Mouse (Mus musculus) MEL (cell line): ENCODE measurements at regions not wholly inside any gene's neighbourhood (a gene's known extent, or its start where the extent isn't known, plus 50 kb on each side); places are given as distances from the start of the nearest gene placed in this dataset.

Experiments
- DNase-seq: peaks from one replicate; pipeline ENCODE4 v3.0.0; 2011; ENCODE audit warnings: low read depth, low spot score
- H3K27ac ChIP-seq: 2 replicates; pipeline ENCODE4 v1.5.1; 2012; ENCODE audit warnings: low read depth, mild to moderate bottlenecking, control low read depth, low read length, moderate library complexity; ENCODE audit not compliant: control insufficient read depth
- H3K27me3 ChIP-seq, 2 experiments: fragments of 150-350 bp in 1 of 2; sonication (generic) in 1 of 2; 2 replicates each; pipeline ENCODE4 v1.6.1; 2012; ENCODE audit warnings: low read length in 2 of 2, mild to moderate bottlenecking in 2 of 2, improper control_type of control experiment in 1 of 2, moderate library complexity in 1 of 2; ENCODE audit not compliant: insufficient read depth in 2 of 2, control insufficient read depth in 1 of 2
- H3K36me3 ChIP-seq, 2 experiments: 2 replicates each; pipeline ENCODE4 v1.6.1; 2012 to 2014; ENCODE audit warnings: low read length in 2 of 2, improper control_type of control experiment in 1 of 2, inconsistent platforms in 1 of 2, mild to moderate bottlenecking in 1 of 2; ENCODE audit not compliant: insufficient read depth in 2 of 2, control insufficient read depth in 1 of 2
- H3K4me1 ChIP-seq, 2 experiments: fragments of 150-350 bp in 1 of 2; sonication (generic) in 1 of 2; 2 replicates each; pipeline ENCODE4 v1.6.1; 2012; ENCODE audit warnings: low read length in 2 of 2, improper control_type of control experiment in 1 of 2, mild to moderate bottlenecking in 1 of 2; ENCODE audit not compliant: insufficient read depth in 2 of 2, control insufficient read depth in 1 of 2
- H3K4me3 ChIP-seq, 2 experiments: fragments of 150-350 bp in 1 of 2; sonication (generic) in 1 of 2; 2 replicates each; pipeline ENCODE4 v1.5.1; 2012; ENCODE audit warnings: low read depth in 2 of 2, low read length in 2 of 2, mild to moderate bottlenecking in 2 of 2, moderate library complexity in 2 of 2, control low read depth in 1 of 2, improper control_type of control experiment in 1 of 2; ENCODE audit not compliant: control insufficient read depth in 1 of 2, insufficient read depth in 1 of 2
- H3K79me2 ChIP-seq: 2 replicates; pipeline ENCODE4 v1.6.1; 2012; ENCODE audit warnings: mild to moderate bottlenecking, low read length, moderate library complexity; ENCODE audit not compliant: control insufficient read depth, poor library complexity, insufficient read depth
- H3K9ac ChIP-seq: 2 replicates; pipeline ENCODE4 v1.6.1; 2012; ENCODE audit warnings: low read depth, mild to moderate bottlenecking, control low read depth, low read length, moderate library complexity; ENCODE audit not compliant: control insufficient read depth, poor library complexity, severe bottlenecking
- H3K9me3 ChIP-seq: fragments of 150-350 bp; sonication (generic); replicated peaks from 2 replicates; pipeline ENCODE4 v1.6.1; 2012; ENCODE audit warnings: mild to moderate bottlenecking, low read length, improper control_type of control experiment, moderate library complexity; ENCODE audit not compliant: insufficient read depth
- BHLHE40 ChIP-seq: IDR thresholded peaks from 2 replicates; pipeline ENCODE4 v1.6.1; 2012; ENCODE audit warnings: low read depth, mild to moderate bottlenecking, inconsistent platforms, low read length, improper control_type of control experiment, borderline replicate concordance
- CHD1 ChIP-seq: IDR thresholded peaks from 2 replicates; pipeline ENCODE4 v1.6.1; 2012; ENCODE audit warnings: low read depth, mild to moderate bottlenecking, inconsistent platforms, low read length, improper control_type of control experiment
- CHD2 ChIP-seq: IDR thresholded peaks from 2 replicates; pipeline ENCODE4 v1.6.1; 2011; ENCODE audit warnings: low read length, improper control_type of control experiment
- E2F4 ChIP-seq: IDR thresholded peaks from 2 replicates; pipeline ENCODE4 v1.6.1; 2011; ENCODE audit warnings: low read depth, low read length, improper control_type of control experiment, borderline replicate concordance
- ELF1 ChIP-seq: IDR thresholded peaks from 2 replicates; pipeline ENCODE4 v1.6.1; 2014; ENCODE audit warnings: low read depth, mild to moderate bottlenecking, inconsistent platforms, low read length, improper control_type of control experiment, moderate library complexity
- EP300 ChIP-seq, 2 experiments: IDR thresholded peaks; 2 replicates each; pipeline ENCODE4 v1.6.1; 2011; ENCODE audit warnings: improper control_type of control experiment in 2 of 2, low read length in 2 of 2, low read depth in 1 of 2, mild to moderate bottlenecking in 1 of 2
- GABPA ChIP-seq: IDR thresholded peaks from 2 replicates; pipeline ENCODE4 v1.6.1; 2012; ENCODE audit warnings: low read depth, mild to moderate bottlenecking, inconsistent platforms, low read length, improper control_type of control experiment, moderate library complexity
- HCFC1 ChIP-seq: IDR thresholded peaks from 2 replicates; pipeline ENCODE4 v1.6.1; 2012; ENCODE audit warnings: low read depth, mild to moderate bottlenecking, inconsistent platforms, low read length, improper control_type of control experiment, moderate library complexity
- JUND ChIP-seq: IDR thresholded peaks from 2 replicates; pipeline ENCODE4 v1.6.1; 2011; ENCODE audit warnings: low read depth, mild to moderate bottlenecking, improper control_type of control experiment, low read length
- KAT2A ChIP-seq: conservative IDR thresholded peaks from 2 replicates; pipeline ENCODE4 v1.6.1; 2012; ENCODE audit warnings: low read depth, low read length, improper control_type of control experiment, inconsistent platforms
- MAZ ChIP-seq: IDR thresholded peaks from 2 replicates; pipeline ENCODE4 v1.6.1; 2012; ENCODE audit warnings: low read depth, mild to moderate bottlenecking, inconsistent platforms, low read length, improper control_type of control experiment
- MEF2A ChIP-seq: IDR thresholded peaks from 2 replicates; pipeline ENCODE4 v1.6.1; 2014; ENCODE audit warnings: low read depth, mild to moderate bottlenecking, inconsistent platforms, low read length, improper control_type of control experiment; ENCODE audit not compliant: poor library complexity, insufficient replicate concordance, severe bottlenecking; ENCODE audit errors: extremely low read depth
- MXI1 ChIP-seq: IDR thresholded peaks from 2 replicates; pipeline ENCODE4 v1.6.1; 2011; ENCODE audit warnings: mild to moderate bottlenecking, low read depth, low read length, improper control_type of control experiment
- MYB ChIP-seq: IDR thresholded peaks from 2 replicates; pipeline ENCODE4 v1.6.1; 2011; ENCODE audit warnings: mild to moderate bottlenecking, low read depth, low read length, improper control_type of control experiment
- MYC ChIP-seq: IDR thresholded peaks from 2 replicates; pipeline ENCODE4 v1.6.1; 2011; ENCODE audit warnings: low read depth, mild to moderate bottlenecking, low read length, improper control_type of control experiment, moderate library complexity
- POLR2A ChIP-seq, 2 experiments: IDR thresholded peaks; 2 replicates each; pipeline ENCODE4 v1.6.1; 2011 to 2012; ENCODE audit warnings: low read length in 2 of 2, mild to moderate bottlenecking in 2 of 2, control low read depth in 1 of 2, improper control_type of control experiment in 1 of 2, low read depth in 1 of 2, moderate library complexity in 1 of 2; ENCODE audit not compliant: control insufficient read depth in 1 of 2, insufficient read depth in 1 of 2, poor library complexity in 1 of 2
- POLR2AphosphoS5 ChIP-seq: IDR thresholded peaks from 2 replicates; pipeline ENCODE4 v1.6.1; 2012; ENCODE audit warnings: low read depth, borderline replicate concordance, mild to moderate bottlenecking, inconsistent platforms, low read length, moderate library complexity, mixed read lengths
- RAD21 ChIP-seq: IDR thresholded peaks from 2 replicates; pipeline ENCODE4 v1.6.1; 2011; ENCODE audit warnings: mild to moderate bottlenecking, low read depth, low read length, improper control_type of control experiment
- RCOR1 ChIP-seq: IDR thresholded peaks from 2 replicates; pipeline ENCODE4 v1.6.1; 2012; ENCODE audit warnings: low read depth, mild to moderate bottlenecking, inconsistent platforms, low read length, improper control_type of control experiment
- SIN3A ChIP-seq: IDR thresholded peaks from 2 replicates; pipeline ENCODE4 v1.6.1; 2012; ENCODE audit warnings: low read length, improper control_type of control experiment, inconsistent platforms
- SMC3 ChIP-seq: IDR thresholded peaks from 2 replicates; pipeline ENCODE4 v1.6.1; 2011; ENCODE audit warnings: low read depth, low read length, improper control_type of control experiment
- TAL1 ChIP-seq: IDR thresholded peaks from 2 replicates; pipeline ENCODE4 v1.6.1; 2012; ENCODE audit warnings: mild to moderate bottlenecking, inconsistent platforms, low read length, moderate library complexity, mixed read lengths
- TBP ChIP-seq: IDR thresholded peaks from 2 replicates; pipeline ENCODE4 v1.8.0; 2011; ENCODE audit warnings: low read depth, low read length, improper control_type of control experiment
- TCF12 ChIP-seq: IDR thresholded peaks from 2 replicates; pipeline ENCODE4 v1.6.1; 2014; ENCODE audit warnings: low read depth, mild to moderate bottlenecking, inconsistent platforms, low read length, improper control_type of control experiment, moderate library complexity
- UBTF ChIP-seq: IDR thresholded peaks from 2 replicates; pipeline ENCODE4 v1.6.1; 2012; ENCODE audit warnings: low read depth, mild to moderate bottlenecking, inconsistent platforms, low read length, improper control_type of control experiment, moderate library complexity, borderline replicate concordance; ENCODE audit not compliant: insufficient read depth
- USF1 ChIP-seq: IDR thresholded peaks from 2 replicates; pipeline ENCODE4 v1.6.1; 2014; ENCODE audit warnings: low read depth, mild to moderate bottlenecking, inconsistent platforms, low read length, improper control_type of control experiment, moderate library complexity
- USF2 ChIP-seq, 2 experiments: IDR thresholded peaks; 2 replicates each; pipeline ENCODE4 v1.6.1; 2011 to 2012; ENCODE audit warnings: improper control_type of control experiment in 2 of 2, low read length in 2 of 2, borderline replicate concordance in 1 of 2, inconsistent platforms in 1 of 2, low read depth in 1 of 2, mild to moderate bottlenecking in 1 of 2; ENCODE audit not compliant: insufficient read depth in 1 of 2
- ZC3H11A ChIP-seq: IDR thresholded peaks from 2 replicates; pipeline ENCODE4 v1.6.1; 2012; ENCODE audit warnings: low read depth, mild to moderate bottlenecking, inconsistent platforms, low read length, improper control_type of control experiment
- ZKSCAN1 ChIP-seq: IDR thresholded peaks from 2 replicates; pipeline ENCODE4 v1.6.1; 2012; ENCODE audit warnings: low read depth, mild to moderate bottlenecking, inconsistent platforms, low read length, improper control_type of control experiment, moderate library complexity
- ZNF384 ChIP-seq: IDR thresholded peaks from 2 replicates; pipeline ENCODE4 v1.6.1; 2012; ENCODE audit warnings: low read depth, mild to moderate bottlenecking, inconsistent platforms, low read length, improper control_type of control experiment

DNA sequence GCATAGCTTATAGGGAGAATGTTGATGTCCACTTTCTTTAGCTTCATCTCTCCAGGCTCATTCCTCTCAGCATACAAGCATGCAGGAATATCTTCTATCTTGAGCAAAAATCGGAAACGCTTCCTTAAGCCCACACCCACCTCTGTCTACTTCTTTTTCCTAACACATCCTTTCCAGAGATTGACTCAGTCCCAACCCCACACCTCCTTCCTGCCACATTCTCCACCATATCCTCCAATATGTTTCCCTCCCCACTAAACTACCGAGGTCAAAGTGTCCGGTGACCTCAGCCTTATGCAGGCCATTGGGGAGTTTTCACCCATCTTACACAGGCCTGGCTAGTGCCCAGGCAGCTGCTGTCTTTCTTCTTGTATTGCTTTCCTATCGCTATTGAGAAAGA lies 301.4 kb downstream of the Gm49356 start:
- H3K4me1 ChIP-seq, result no peaks in the 10 kb centered on the region
- no peaks in the 10 kb centered on the region for H3K36me3 ChIP-seq
- TF ChIP-seq MYB (no peak), USF1 (no peak), SIN3A (no peak), GABPA (no peak), POLR2A (IDR thresholded peaks at IDR 0.05; ENCODE audit: control insufficient read depth in 1 of 2, insufficient read depth in 1 of 2, low read depth in 1 of 2, low read length in 2 of 2, poor library complexity in 1 of 2) (no peak), HCFC1 (no peak), CHD1 (no peak), CHD2 (no peak), TCF12 (no peak), TAL1 (no peak), E2F4 (no peak), ZKSCAN1 (no peak), USF2 (IDR thresholded peaks at IDR 0.05; ENCODE audit: borderline replicate concordance in 1 of 2, insufficient read depth in 1 of 2, low read depth in 1 of 2, low read length in 2 of 2) (no peak), ZC3H11A (no peak), MYC (no peak), MEF2A (no peak)
- no peak overlapping the region for H3K27ac ChIP-seq
- peaks cover 0 to 5% of the 10 kb centered on the region in 2 experiments; a peak in 2 of 4 replicates for H3K27me3 ChIP-seq
- H3K9ac ChIP-seq, result no peak overlapping the region
- H3K9me3 ChIP-seq, result no peaks in the 10 kb centered on the region
- no peak for DNase-seq
- H3K79me2 ChIP-seq, result no peaks in the 10 kb centered on the region
- H3K4me3 ChIP-seq, result no peak overlapping the region

GRCm38 (mm10) chr15:59194421-59194820 lies 305.3 kb downstream of the Gm49356 start:
- H3K9ac ChIP-seq, result no peak overlapping the region
- H3K36me3 ChIP-seq, result no peaks in the 10 kb centered on the region
- H3K9me3 ChIP-seq, result no peaks in the 10 kb centered on the region
- no peak overlapping the region for H3K27ac ChIP-seq
- no peak overlapping the region for H3K4me3 ChIP-seq
- TF ChIP-seq MAZ (no peak), UBTF (no peak), RAD21 (no peak), POLR2AphosphoS5 (no peak), ELF1 (no peak), MYC (no peak), SMC3 (no peak), EP300 (IDR thresholded peaks at IDR 0.05; ENCODE audit: low read depth in 1 of 2, low read length in 2 of 2) (no peak), JUND (no peak), MYB (no peak), E2F4 (no peak), BHLHE40 (no peak), MEF2A (no peak), HCFC1 (no peak), ZNF384 (no peak), MXI1 (no peak), KAT2A (no peak), TBP (no peak), RCOR1 (no peak), TAL1 (no peak)
- H3K27me3 ChIP-seq, result peaks cover 3 to 9% of the 10 kb centered on the region in 2 experiments; a peak in 2 of 4 replicates
- DNase-seq, result no peak
- H3K79me2 ChIP-seq, result no peaks in the 10 kb centered on the region
- H3K4me1 ChIP-seq, result no peaks in the 10 kb centered on the region
